Mouse (Mus musculus) testis, postnatal 14 days (tissue): ENCODE measurements around the gene Sap30l.
"Not testable (repeated sequence)": the region's sequence is repeated elsewhere in the genome, so short reads cannot be mapped to it uniquely, and the experiment has no call there.

Experiments
- DNase-seq: peaks from one replicate; pipeline ENCODE4 v3.0.0; 2021; ENCODE audit warnings: low spot score

Gene Sap30l

GRCm38 (mm10) chr11:57800266-57800951 lies 1.0 kb upstream of the Sap30l start:
- no peak for DNase-seq

- DNase-seq: peak; percentile 58
Observed at GRCm38 (mm10) chr11:57801766-57802510, 501 bp downstream of the Sap30l start.

GRCm38 (mm10) chr11:57802511-57802870 lies 1.1 kb downstream of the Sap30l start:
- DNase-seq: no peak

GRCm38 (mm10) chr11:57805047-57805446 lies 3.6 kb downstream of the Sap30l start:
- no peak for DNase-seq

GRCm38 (mm10) chr11:57809017-57809731 lies 7.7 kb downstream of the Sap30l start:
- DNase-seq: no peak

GRCm38 (mm10) chr11:57809732-57810098 lies 8.3 kb downstream of the Sap30l start:
- no peak for DNase-seq

- DNase-seq: no peak
Observed at GRCm38 (mm10) chr11:57811006-57811405, 9.6 kb downstream of the Sap30l start.

GRCm38 (mm10) chr11:57812212-57812611 lies 10.8 kb downstream of the Sap30l start:
- DNase-seq: no peak

- no peak for DNase-seq
Observed at GRCm38 (mm10) chr11:57813641-57814040, 12.2 kb downstream of the Sap30l start.

GRCm38 (mm10) chr11:57818189-57818588 lies 16.8 kb downstream of the Sap30l start:
- DNase-seq: no peak

GRCm38 (mm10) chr11:57819999-57820581 lies 18.7 kb downstream of the Sap30l start:
- DNase-seq: peak; percentile 67

- not testable (repeated sequence) for DNase-seq
Observed at GRCm38 (mm10) chr11:57823159-57823558, 21.7 kb downstream of the Sap30l start.

GRCm38 (mm10) chr11:57823714-57824113 lies 22.3 kb downstream of the Sap30l start:
- DNase-seq: no peak

- not testable (repeated sequence) for DNase-seq
Observed at GRCm38 (mm10) chr11:57825234-57825633, 23.8 kb downstream of the Sap30l start.

GRCm38 (mm10) chr11:57827048-57827914 lies 25.8 kb downstream of the Sap30l start:
- no peak for DNase-seq

- DNase-seq: no peak
Observed at GRCm38 (mm10) chr11:57827915-57828545, 26.6 kb downstream of the Sap30l start.

- no peak for DNase-seq
Observed at GRCm38 (mm10) chr11:57828955-57829870, 27.8 kb downstream of the Sap30l start.

GRCm38 (mm10) chr11:57829871-57830775 lies 28.7 kb downstream of the Sap30l start:
- no peak for DNase-seq

- no peak for DNase-seq
Observed at GRCm38 (mm10) chr11:57831281-57831781, 29.9 kb downstream of the Sap30l start.
